Mouse (Mus musculus) liver, embryonic 14.5 days (tissue): ENCODE measurements around the gene Pabpc4.

Experiments used
- CTCF ChIP-seq: IDR thresholded peaks from 2 replicates; pipeline ENCODE4 v1.5.1; 2016; ENCODE audit warnings: antibody characterized with exemption, low read depth, control low read depth
- EP300 ChIP-seq: IDR thresholded peaks from 2 replicates; pipeline ENCODE4 v1.6.1; 2016; ENCODE audit warnings: antibody characterized with exemption, low read depth

DNA sequence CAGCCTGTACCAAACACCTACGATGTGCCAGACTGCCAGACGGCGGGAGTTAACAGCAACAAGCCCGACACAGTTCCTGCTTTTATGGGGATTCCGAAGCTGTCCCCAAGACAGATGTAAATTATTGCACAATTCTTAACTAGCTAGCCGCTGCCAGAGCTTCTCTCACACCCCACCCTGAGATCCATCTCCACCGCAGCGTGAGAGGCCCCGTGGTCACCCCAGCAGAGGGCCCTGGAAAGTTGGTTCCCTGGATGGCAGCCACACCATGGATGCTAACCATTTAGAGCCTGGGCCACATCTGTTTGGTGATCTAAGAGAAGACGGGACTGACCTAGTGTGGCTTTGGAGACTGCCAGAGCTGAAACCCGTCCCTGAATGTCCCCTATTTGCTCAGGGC, 33.0 kb upstream of the Pabpc4 start:
- TF ChIP-seq CTCF, result no peak
- no peak for TF ChIP-seq EP300
